ENCODE assay signal across 13 mouse cellular contexts in genomic region chr9:44999171-44999570, GRCm38 (mm10). TPM values are rescaled to one million over a fixed set of nuclear protein-coding genes. Genes with fewer than 3 reads are reported as not detected.
A peak's percentile ranks its signal among the peaks of the same experiment; 100 is the strongest.
DNase-seq lines count a peak whose midpoint lies in the region; TF ChIP-seq lines count a peak whose summit lies in the region.
"Had no signal": no experiment of that assay in that cellular context is flagged by ENCODE, and none has a peak within 500 bp of the region (broad histone marks: within the 10 kb centered on the region; RNA-seq: fewer than 3 reads in every experiment).

No protein-coding gene starts in this region.

- H3K27ac ChIP-seq in gastrocnemius, adult 2 months: peak overlapping the region; percentile 24; the same call in 1 of the 2 replicates
- H3K27ac ChIP-seq in thymus, adult 2 months (ENCODE audit: control insufficient read depth, insufficient read depth, low read length): peak overlapping the region; percentile 5
- H3K27ac ChIP-seq: heart, embryonic 15.5 days had no signal

- WGBS in thymus, adult 2 months: 51% methylated on average over 6 of the region's 6 CpGs

- H3K4me1 ChIP-seq in thymus, adult 2 months (replicated peaks; ENCODE audit: control insufficient read depth, insufficient read depth, low read length): peaks cover 36% of the 10 kb centered on the region
- H3K4me1 ChIP-seq: heart, embryonic 15.5 days had no signal

- no peak overlapping the region for H3K4me3 ChIP-seq in gastrocnemius, adult 2 months
- no peak overlapping the region for H3K4me3 ChIP-seq in thymus, adult 2 months (ENCODE audit: control insufficient read depth, insufficient read depth, low read length)
- H3K4me3 ChIP-seq: heart, embryonic 15.5 days; myocyte had no signal

- H3K36me3 ChIP-seq in thymus, adult 2 months (ENCODE audit: control insufficient read depth, insufficient read depth, low read length): peaks cover 38% of the 10 kb centered on the region
- H3K36me3 ChIP-seq: heart, embryonic 15.5 days had no signal

- intact Hi-C loops in gastrocnemius, adult 2 months (cut with DNase I): no loop called here
- intact Hi-C loops in gastrocnemius, postnatal 14 days (cut with DNase I; ENCODE audit: low total_unique reads): no loop called here

- peak; percentile 29; the same call in 1 of the 2 replicates for TF ChIP-seq CTCF in gastrocnemius, adult 2 months (IDR thresholded peaks at IDR 0.05)
- no peak for TF ChIP-seq CTCF in thymus, adult 2 months (IDR thresholded peaks at IDR 0.05; ENCODE audit: borderline replicate concordance, control insufficient read depth, extremely low read depth, insufficient read depth, low read length, poor library complexity)

- TF ChIP-seq POLR2A in thymus, adult 2 months (IDR thresholded peaks at IDR 0.05; ENCODE audit: control insufficient read depth, extremely low read depth, insufficient read depth, low read length, poor library complexity): no peak

- DNase-seq in gastrocnemius, adult 2 months: peak; percentile 63
- DNase-seq in gastrocnemius, postnatal 14 days: no peak
- no peak for DNase-seq in thymus, adult 2 months
- no peak for DNase-seq in thymus, postnatal 0 days (ENCODE audit: low spot score)
- DNase-seq in kidney, adult 9 months: peak; percentile 76
- peak; percentile 5 for DNase-seq in yolk sac, embryonic 10.5 days (ENCODE audit: low spot score)
- DNase-seq in spleen, postnatal 36 days (ENCODE audit: low spot score in 2 of 2): no peak
- DNase-seq in c-Kit-positive CD71-positive TER-119-positive erythroid progenitor cells, embryonic 14.5 days (ENCODE audit: low spot score): no peak

- no peaks in the 10 kb centered on the region for H3K27me3 ChIP-seq in thymus, adult 2 months (ENCODE audit: control insufficient read depth, insufficient read depth, low read length)

RNA-seq across cellular contexts. Expression of gene Cd3e, which starts 10.3 kb away (rescaled TPM):
- total RNA-seq in gastrocnemius, adult 2 months (2021): not detected
- not detected for total RNA-seq in gastrocnemius, postnatal 14 days (2021)
- 343 and 451 TPM in 2 replicates for polyA plus RNA-seq in thymus, adult 2 months (2012; rRNA removed)
- 511 and 576 TPM in 2 replicates for polyA plus RNA-seq in thymus, postnatal 0 days (2015; fragmentation: Nextera tagmentation; extraction: Ambion mirVana)
- polyA plus RNA-seq: forebrain, embryonic 11.5 days; limb, embryonic 11.5 days; myocyte had no signal

RNA-seq across cellular contexts. Expression of gene Cd3d, which starts 17.6 kb away (rescaled TPM):
- total RNA-seq in gastrocnemius, adult 2 months (2021): not detected
- total RNA-seq in gastrocnemius, postnatal 14 days (2021): under 1 TPM in 1 of 2 experiments, not detected in 1; 0.33 TPM
- polyA plus RNA-seq in thymus, adult 2 months (2012; rRNA removed): 214 and 262 TPM in 2 replicates
- 485 and 511 TPM in 2 replicates for polyA plus RNA-seq in thymus, postnatal 0 days (2015; fragmentation: Nextera tagmentation; extraction: Ambion mirVana)
- polyA plus RNA-seq: forebrain, embryonic 11.5 days; limb, embryonic 11.5 days; myocyte had no signal

RNA-seq across cellular contexts. Expression of gene Cd3g, which starts 18.9 kb away (rescaled TPM):
- total RNA-seq in gastrocnemius, adult 2 months (2021): not detected
- under 1 TPM in 1 of 2 experiments, not detected in 1; 0.13 TPM for total RNA-seq in gastrocnemius, postnatal 14 days (2021)
- 183 and 216 TPM in 2 replicates for polyA plus RNA-seq in thymus, adult 2 months (2012; rRNA removed)
- polyA plus RNA-seq in thymus, postnatal 0 days (2015; fragmentation: Nextera tagmentation; extraction: Ambion mirVana): 973 and 1,015 TPM in 2 replicates
- polyA plus RNA-seq: forebrain, embryonic 11.5 days had no signal

RNA-seq across cellular contexts. Expression of gene Ube4a, which starts 33.8 kb away (rescaled TPM):
- total RNA-seq in gastrocnemius, adult 2 months (2021): 10 to 100 TPM; 40.7 to 48.2 TPM
- total RNA-seq in gastrocnemius, postnatal 14 days (2021): 10 to 100 TPM; 31.9 to 36.4 TPM
- polyA plus RNA-seq in thymus, adult 2 months (2012; rRNA removed): 23.0 and 23.7 TPM in 2 replicates
- 18.6 and 19.5 TPM in 2 replicates for polyA plus RNA-seq in thymus, postnatal 0 days (2015; fragmentation: Nextera tagmentation; extraction: Ambion mirVana)

RNA-seq across cellular contexts. Expression of gene Mpzl2, which starts 40.4 kb away (rescaled TPM):
- under 1 TPM; 0.31 TPM for total RNA-seq in gastrocnemius, adult 2 months (2021)
- total RNA-seq in gastrocnemius, postnatal 14 days (2021): under 1 TPM; 0.11 to 0.27 TPM
- polyA plus RNA-seq in thymus, adult 2 months (2012; rRNA removed): 10.1 and 11.6 TPM in 2 replicates
- polyA plus RNA-seq in thymus, postnatal 0 days (2015; fragmentation: Nextera tagmentation; extraction: Ambion mirVana): 5.9 and 7.4 TPM in 2 replicates
- polyA plus RNA-seq: inflammation-experienced regulatory T-cells, adult 6 months; myocyte had no signal

Comparison
In these comparisons a context has a peak if more than half of its experiments do, and no peak if none do; other contexts are left out.
1. DNase-seq: peak in gastrocnemius, adult 2 months (single experiment), kidney, adult 9 months (single experiment) and yolk sac, embryonic 10.5 days (single experiment); none in gastrocnemius, postnatal 14 days (single experiment), thymus, adult 2 months (single experiment), thymus, postnatal 0 days (single experiment), spleen, postnatal 36 days (0 of 2) and c-Kit-positive CD71-positive TER-119-positive erythroid progenitor cells, embryonic 14.5 days (single experiment).